Mouse (Mus musculus): ENCODE measurements around the gene Cep128. TPM values are rescaled to one million over a fixed set of nuclear protein-coding genes. Genes with fewer than 3 reads are reported as not detected.

Gene Cep128
- total and polyA plus RNA-seq, 2 experiments = 0.67 to 1.2 TPM

DNA sequence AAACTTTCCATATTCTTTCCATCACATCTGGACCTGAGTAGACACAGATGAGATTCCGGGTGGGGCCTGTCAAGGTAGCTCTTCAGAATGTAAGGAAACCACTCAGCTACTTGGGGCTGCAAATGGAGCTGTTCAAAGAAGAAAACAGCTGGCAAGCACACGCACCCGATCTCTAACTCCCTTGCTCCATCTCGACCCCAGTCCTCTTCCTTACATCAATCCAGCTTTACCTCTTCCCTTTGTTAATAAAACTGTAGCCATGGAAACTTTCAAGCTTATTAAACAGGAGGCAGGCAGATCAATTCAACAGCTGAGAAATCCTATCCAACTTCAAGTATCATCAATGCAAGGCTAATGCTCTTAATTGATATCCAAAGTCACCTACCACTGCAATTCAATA lies 195.1 kb downstream of the Cep128 start:
- no peaks in the 10 kb centered on the region for H3K4me1 ChIP-seq (ENCODE audit: control insufficient read depth, insufficient read depth, low read length)
- no peak for TF ChIP-seq CTCF (IDR thresholded peaks at IDR 0.05; ENCODE audit: low read depth, low read length)
- no peaks in the 10 kb centered on the region for H3K36me3 ChIP-seq (ENCODE audit: control insufficient read depth, insufficient read depth, low read length)
- H3K9ac ChIP-seq (ENCODE audit: low read depth, low read length) = no peak overlapping the region
- no peak for DNase-seq (ENCODE audit: extremely low read depth, low read depth, low spot score)
- no peaks in the 10 kb centered on the region for H3K27me3 ChIP-seq (ENCODE audit: control insufficient read depth, insufficient read depth, low read length)
- H3K4me3 ChIP-seq (ENCODE audit: insufficient read depth, low read depth, low read length) = no peak overlapping the region
- H3K27ac ChIP-seq (replicated peaks; ENCODE audit: insufficient read depth, low read depth, low read length) = no peak overlapping the region
- 92% methylated on average over 4 of the region's 4 CpGs for WGBS
- no peaks in the 10 kb centered on the region for H3K79me2 ChIP-seq (ENCODE audit: control insufficient read depth, insufficient read depth, low read length)

DNA sequence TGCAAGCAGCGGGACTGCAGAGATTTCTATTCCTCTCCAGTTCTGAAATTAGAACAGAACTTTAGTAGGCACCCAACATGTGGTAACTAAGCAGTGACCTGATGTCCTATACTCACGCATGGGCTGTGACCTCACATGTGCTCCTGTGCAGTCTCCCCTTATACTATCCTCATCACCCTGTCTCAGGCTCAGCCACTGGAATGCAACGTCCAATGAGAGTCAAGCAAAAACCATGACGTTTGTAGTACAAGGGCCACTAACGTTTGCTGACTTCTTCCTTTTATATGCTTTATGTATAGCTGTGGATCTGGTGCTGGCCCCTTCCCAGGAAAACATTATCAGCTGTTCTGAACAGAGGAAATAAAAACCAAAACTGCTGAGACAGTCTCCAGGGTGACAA lies 198.6 kb downstream of the Cep128 start:
- Histone ChIP-seq H3K9ac (ENCODE audit: low read depth, low read length) (no peak overlapping the region), H3K4me3 (ENCODE audit: insufficient read depth, low read depth, low read length) (no peak overlapping the region), H3K36me3 (ENCODE audit: control insufficient read depth, insufficient read depth, low read length) (no peaks in the 10 kb centered on the region), H3K4me1 (ENCODE audit: control insufficient read depth, insufficient read depth, low read length) (no peaks in the 10 kb centered on the region), H3K27me3 (ENCODE audit: control insufficient read depth, insufficient read depth, low read length) (no peaks in the 10 kb centered on the region), H3K79me2 (ENCODE audit: control insufficient read depth, insufficient read depth, low read length) (no peaks in the 10 kb centered on the region), H3K27ac (replicated peaks; ENCODE audit: insufficient read depth, low read depth, low read length) (no peak overlapping the region)
- TF ChIP-seq POLR2A (IDR thresholded peaks at IDR 0.05; ENCODE audit: extremely low read depth, insufficient read depth, low read length) = no peak
- no peak for TF ChIP-seq CTCF (IDR thresholded peaks at IDR 0.05; ENCODE audit: low read depth, low read length)
- 66% methylated on average over 5 of the region's 5 CpGs for WGBS
- DNase-seq (ENCODE audit: extremely low read depth, low read depth, low spot score) = no peak

DNA sequence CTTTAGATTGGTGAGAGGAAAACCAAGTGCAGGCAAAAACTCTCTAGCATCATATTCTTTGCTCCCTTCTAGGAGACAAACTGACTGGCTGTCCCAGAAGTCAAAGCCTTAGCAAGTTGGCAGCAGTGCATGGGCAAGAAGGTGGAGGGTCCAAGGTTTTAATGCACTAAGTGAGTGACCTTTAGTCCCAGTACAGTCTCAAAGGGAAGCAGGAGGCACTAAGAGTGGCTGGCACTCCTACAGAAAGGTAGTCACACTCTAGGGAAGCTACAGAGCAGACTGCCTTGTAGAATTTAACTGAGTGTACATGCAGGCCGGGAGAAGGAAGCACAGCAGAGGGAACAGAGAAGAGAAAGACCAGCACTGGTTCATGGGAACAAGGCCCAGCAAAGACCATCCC lies 199.6 kb downstream of the Cep128 start:
- H3K36me3 ChIP-seq (ENCODE audit: control insufficient read depth, insufficient read depth, low read length) = no peaks in the 10 kb centered on the region
- H3K27me3 ChIP-seq (ENCODE audit: control insufficient read depth, insufficient read depth, low read length) = no peaks in the 10 kb centered on the region
- no peak overlapping the region for H3K27ac ChIP-seq (replicated peaks; ENCODE audit: insufficient read depth, low read depth, low read length)
- no peak for DNase-seq (ENCODE audit: extremely low read depth, low read depth, low spot score)
- TF ChIP-seq POLR2A (IDR thresholded peaks at IDR 0.05; ENCODE audit: extremely low read depth, insufficient read depth, low read length) = no peak
- no peak for TF ChIP-seq CTCF (IDR thresholded peaks at IDR 0.05; ENCODE audit: low read depth, low read length)
- WGBS = 72% methylated on average over 1 of the region's 1 CpGs
- H3K79me2 ChIP-seq (ENCODE audit: control insufficient read depth, insufficient read depth, low read length) = no peaks in the 10 kb centered on the region
- H3K9ac ChIP-seq (ENCODE audit: low read depth, low read length) = no peak overlapping the region
- no peak overlapping the region for H3K4me3 ChIP-seq (ENCODE audit: insufficient read depth, low read depth, low read length)
- H3K4me1 ChIP-seq (ENCODE audit: control insufficient read depth, insufficient read depth, low read length) = no peaks in the 10 kb centered on the region

- DNase-seq (ENCODE audit: extremely low read depth, low read depth, low spot score) = no peak
- H3K36me3 ChIP-seq (ENCODE audit: control insufficient read depth, insufficient read depth, low read length) = no peaks in the 10 kb centered on the region
- H3K79me2 ChIP-seq (ENCODE audit: control insufficient read depth, insufficient read depth, low read length) = no peaks in the 10 kb centered on the region
- no peaks in the 10 kb centered on the region for H3K4me1 ChIP-seq (ENCODE audit: control insufficient read depth, insufficient read depth, low read length)
- H3K9ac ChIP-seq (ENCODE audit: low read depth, low read length) = no peak overlapping the region
- WGBS = 73% methylated on average over 2 of the region's 2 CpGs
- no peak overlapping the region for H3K27ac ChIP-seq (replicated peaks; ENCODE audit: insufficient read depth, low read depth, low read length)
- no peak overlapping the region for H3K4me3 ChIP-seq (ENCODE audit: insufficient read depth, low read depth, low read length)
- no peaks in the 10 kb centered on the region for H3K27me3 ChIP-seq (ENCODE audit: control insufficient read depth, insufficient read depth, low read length)
- TF ChIP-seq CTCF (IDR thresholded peaks at IDR 0.05; ENCODE audit: low read depth, low read length) (no peak), POLR2A (IDR thresholded peaks at IDR 0.05; ENCODE audit: extremely low read depth, insufficient read depth, low read length) (no peak)
Measured at GRCm38 (mm10) chr12:91183928-91184327, 200.3 kb downstream of the Cep128 start.

- Histone ChIP-seq H3K27me3 (ENCODE audit: control insufficient read depth, insufficient read depth, low read length) (no peaks in the 10 kb centered on the region), H3K27ac (replicated peaks; ENCODE audit: insufficient read depth, low read depth, low read length) (no peak overlapping the region), H3K9ac (ENCODE audit: low read depth, low read length) (no peak overlapping the region), H3K4me3 (ENCODE audit: insufficient read depth, low read depth, low read length) (no peak overlapping the region), H3K4me1 (ENCODE audit: control insufficient read depth, insufficient read depth, low read length) (no peaks in the 10 kb centered on the region), H3K36me3 (ENCODE audit: control insufficient read depth, insufficient read depth, low read length) (no peaks in the 10 kb centered on the region), H3K79me2 (ENCODE audit: control insufficient read depth, insufficient read depth, low read length) (no peaks in the 10 kb centered on the region)
- 87% methylated on average over 4 of the region's 4 CpGs for WGBS
- no peak for TF ChIP-seq CTCF (IDR thresholded peaks at IDR 0.05; ENCODE audit: low read depth, low read length)
- TF ChIP-seq POLR2A (IDR thresholded peaks at IDR 0.05; ENCODE audit: extremely low read depth, insufficient read depth, low read length) = no peak
- peak; percentile 25 for DNase-seq (ENCODE audit: extremely low read depth, low read depth, low spot score)
Measured at GRCm38 (mm10) chr12:91183304-91183855, 200.8 kb downstream of the Cep128 start.

DNA sequence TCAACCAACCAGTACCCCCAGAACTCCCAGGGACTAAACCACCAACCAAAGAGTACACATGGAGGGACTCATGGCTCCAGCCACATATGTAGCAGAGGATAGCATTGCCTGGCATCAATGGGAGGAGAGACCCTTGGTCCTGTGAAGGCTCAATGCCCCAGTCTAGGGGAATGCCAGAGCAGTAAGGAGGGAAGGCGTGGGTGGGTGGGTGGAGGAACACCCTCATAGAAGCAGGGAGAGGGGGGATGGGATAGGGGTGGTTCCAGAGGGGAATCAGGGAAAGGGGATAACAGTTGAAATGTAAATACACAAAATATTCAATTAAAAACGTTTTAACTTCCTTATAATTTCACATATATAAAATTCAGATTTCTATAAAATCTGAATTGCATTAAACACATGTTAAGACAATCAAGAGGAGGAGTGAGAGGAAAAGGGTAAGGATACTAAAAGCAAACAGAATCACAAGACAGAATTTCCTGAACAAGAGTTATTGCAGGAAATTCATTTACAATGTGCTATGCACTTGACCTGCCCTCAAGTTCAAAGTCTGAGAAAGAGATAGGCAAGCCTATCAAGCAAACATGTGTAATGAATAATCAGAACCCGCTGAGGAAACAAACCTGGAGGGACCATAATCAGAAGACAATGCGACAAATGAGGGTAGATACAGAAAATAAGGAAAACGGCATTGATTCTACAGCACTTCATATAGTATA lies 207.2 kb downstream of the Cep128 start:
- 61% methylated on average over 5 of the region's 5 CpGs for WGBS
- no peak for DNase-seq (ENCODE audit: extremely low read depth, low read depth, low spot score)
- Histone ChIP-seq H3K27me3 (ENCODE audit: control insufficient read depth, insufficient read depth, low read length) (no peaks in the 10 kb centered on the region), H3K4me1 (ENCODE audit: control insufficient read depth, insufficient read depth, low read length) (no peaks in the 10 kb centered on the region), H3K79me2 (ENCODE audit: control insufficient read depth, insufficient read depth, low read length) (no peaks in the 10 kb centered on the region), H3K27ac (replicated peaks; ENCODE audit: insufficient read depth, low read depth, low read length) (no peak overlapping the region), H3K36me3 (ENCODE audit: control insufficient read depth, insufficient read depth, low read length) (no peaks in the 10 kb centered on the region), H3K9ac (ENCODE audit: low read depth, low read length) (no peak overlapping the region), H3K4me3 (ENCODE audit: insufficient read depth, low read depth, low read length) (no peak overlapping the region)
- TF ChIP-seq POLR2A (IDR thresholded peaks at IDR 0.05; ENCODE audit: extremely low read depth, insufficient read depth, low read length) (no peak), CTCF (IDR thresholded peaks at IDR 0.05; ENCODE audit: low read depth, low read length) (no peak)
